Mouse (Mus musculus) CD4-positive, CD25-positive, alpha-beta regulatory T cell, adult 4 months (primary cell): Measurements from ENCODE around the gene Cenpc1. TPM values are rescaled to one million over a fixed set of nuclear protein-coding genes. Genes with fewer than 3 reads are reported as not detected.

ENCODE experiments used
- ATAC-seq: one replicate; pipeline ENCODE4 v1.8.0; 2017
- polyA plus RNA-seq, 2 experiments: library from polyadenylated mRNA; unstranded; fragments of 100-300 nt; shearing (Covaris generic); gene quantifications; one replicate each; pipeline ENCODE4 v1.2.1; 2017

Cenpc1 gene
- polyA plus RNA-seq, 2 experiments from 2014 or later, result 23.1 to 32.2 TPM

DNA sequence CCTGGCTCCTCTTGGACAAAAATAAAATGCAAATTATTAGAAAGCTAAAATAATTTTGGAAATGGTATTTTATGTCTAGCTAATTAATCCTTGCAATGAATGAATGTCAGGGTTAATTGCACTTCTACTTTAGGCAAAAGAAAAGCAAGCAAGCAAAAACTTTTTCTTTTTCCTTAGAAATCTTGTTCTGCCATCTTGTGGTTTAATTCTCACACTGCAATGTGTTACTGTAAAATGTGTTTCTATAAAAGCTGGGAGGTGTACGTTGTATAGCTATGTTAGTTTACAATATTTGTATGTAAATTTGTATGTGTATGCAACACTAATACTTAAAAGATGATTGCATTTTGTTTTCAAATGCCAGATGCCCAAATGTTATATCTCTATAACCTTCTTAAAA lies 70.8 kb downstream of the Cenpc1 start:
- ATAC-seq, result no peak

- ATAC-seq, result no peak
These were observed 72.3 kb downstream of the Cenpc1 start for GRCm38 (mm10) chr5:85992805-85993721.

DNA sequence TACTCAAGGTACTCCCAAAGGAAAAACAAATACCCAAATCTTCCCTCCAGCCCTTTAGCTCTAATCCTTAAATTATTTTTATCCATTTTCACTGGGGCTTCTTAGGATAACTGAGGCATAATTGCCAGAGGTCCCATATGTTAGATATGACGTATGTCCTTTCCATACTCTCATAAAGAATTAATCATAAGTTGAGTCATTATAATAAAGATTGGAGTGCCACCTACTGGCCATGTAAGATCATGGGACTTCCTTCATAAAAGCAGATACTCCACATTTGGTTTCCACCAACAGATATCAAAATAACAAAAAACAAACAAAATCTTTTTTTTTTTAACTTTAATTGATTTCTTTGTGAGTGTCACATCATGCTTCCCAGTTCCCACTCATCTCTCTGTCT lies 73.3 kb downstream of the Cenpc1 start:
- ATAC-seq, result no peak

GRCm38 (mm10) chr5:85987516-85987863 lies 77.9 kb downstream of the Cenpc1 start:
- no peak for ATAC-seq

DNA sequence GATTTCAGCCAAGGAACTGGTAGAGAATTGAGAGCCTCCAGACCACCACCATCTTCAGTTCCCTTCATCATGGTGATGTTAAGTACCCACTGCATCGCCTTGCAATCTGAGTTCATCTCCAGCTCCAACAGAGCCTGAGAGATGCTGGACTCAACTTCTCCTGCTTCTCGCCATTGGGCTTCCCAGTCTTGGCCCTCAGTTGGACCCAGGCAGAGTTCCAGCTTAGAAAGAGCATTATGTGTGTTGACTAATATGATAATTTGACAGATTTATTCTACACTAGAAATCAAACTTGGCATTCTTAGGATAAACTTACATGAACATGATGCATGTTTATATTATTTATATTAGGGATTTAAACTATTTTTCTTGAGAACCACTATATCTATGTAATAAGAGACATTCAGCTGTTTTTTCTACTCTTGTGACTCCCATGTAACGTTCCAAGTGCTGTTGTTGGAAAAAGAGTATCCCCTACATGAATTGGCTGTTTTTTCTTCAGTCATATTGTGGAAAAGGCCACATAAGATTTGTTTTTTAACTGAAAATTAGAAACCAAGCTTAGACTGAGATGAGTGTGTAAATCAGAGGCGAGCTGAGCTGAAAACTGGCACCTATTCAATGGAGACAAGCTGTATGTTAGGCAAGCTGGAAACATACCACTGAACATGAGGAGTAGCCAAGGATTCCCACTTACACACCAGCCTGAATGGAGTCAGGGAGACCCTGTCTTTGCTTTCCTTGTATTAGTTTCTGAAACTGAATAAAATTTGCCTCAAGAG lies 78.5 kb downstream of the Cenpc1 start:
- no peak for ATAC-seq

GRCm38 (mm10) chr5:85977646-85978426 lies 87.5 kb downstream of the Cenpc1 start:
- ATAC-seq, result no peak

DNA sequence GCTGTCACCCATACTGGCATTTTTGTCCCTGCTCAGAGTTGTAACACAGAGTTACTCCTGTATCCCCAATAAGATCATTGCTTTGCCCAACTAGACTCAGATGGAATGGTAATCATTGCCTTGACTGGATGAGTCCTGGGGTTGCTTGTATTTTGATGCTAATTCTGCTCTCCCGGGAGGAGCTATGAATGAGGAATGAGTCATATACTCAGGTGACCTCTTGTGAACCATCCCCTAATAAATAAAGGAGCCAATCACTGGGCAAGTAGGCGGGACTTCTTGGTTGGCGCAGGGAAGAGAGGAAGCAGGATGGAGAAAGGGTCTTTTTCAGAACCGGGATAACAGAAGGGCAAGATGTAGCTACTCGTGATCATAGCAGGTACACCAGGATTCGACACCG lies 102.6 kb downstream of the Cenpc1 start:
- no peak for ATAC-seq

Other genes with a start within 250 kb of the Cenpc1 start
- gene Stap1, start 6.2 kb upstream of the Cenpc1 start, polyA plus RNA-seq, result 100 to 1,000 TPM in 1 of 2 experiments, 10 to 100 TPM in 1; 75.6 to 103 TPM
- gene Uba6, start 107.2 kb upstream of the Cenpc1 start, polyA plus RNA-seq, result 10 to 100 TPM; 15.5 to 17.9 TPM
- gene Gnrhr, start 132.3 kb upstream of the Cenpc1 start, polyA plus RNA-seq, result not detected
- gene Tmprss11c, start 223.7 kb upstream of the Cenpc1 start, polyA plus RNA-seq, result not detected